Mouse (Mus musculus) cortical plate, adult 2 months (tissue): Measurements from ENCODE around the gene Sf1. TPM values are rescaled to one million over a fixed set of nuclear protein-coding genes. Genes with fewer than 3 reads are reported as not detected.

Experiments used
- H3K27ac ChIP-seq: fragments of 200-500 bp; 2 replicates; pipeline ENCODE4 v1.5.1; 2012; ENCODE audit warnings: low read length, control low read depth, inconsistent platforms; ENCODE audit not compliant: insufficient read depth
- H3K4me1 ChIP-seq: fragments of 200-500 bp; 2 replicates; pipeline ENCODE4 v1.6.1; 2011; ENCODE audit warnings: low read length; ENCODE audit not compliant: control insufficient read depth, insufficient read depth
- H3K4me3 ChIP-seq: fragments of 200-500 bp; 2 replicates; pipeline ENCODE4 v1.5.1; 2011; ENCODE audit warnings: mild to moderate bottlenecking, low read length, control low read depth; ENCODE audit not compliant: insufficient read depth
- CTCF ChIP-seq: fragments of 200-500 bp; IDR thresholded peaks from 2 replicates; pipeline ENCODE4 v1.5.1; 2011; ENCODE audit warnings: mild to moderate bottlenecking, control low read depth, low read length; ENCODE audit not compliant: insufficient read depth; ENCODE audit errors: extremely low read depth
- POLR2A ChIP-seq: fragments of 200-500 bp; IDR thresholded peaks from 2 replicates; pipeline ENCODE4 v1.6.1; 2011; ENCODE audit warnings: mild to moderate bottlenecking, low read length, control low read depth; ENCODE audit not compliant: insufficient read depth; ENCODE audit errors: extremely low read depth
- polyA plus RNA-seq: library from polyadenylated mRNA; depleted of rRNA; stranded (reverse); fragments of >200 nt; gene quantifications from 2 replicates; pipeline ENCODE4 v1.2.3, GENCODE M21; 2012; rRNA removed

The Sf1 gene
- polyA plus RNA-seq, 1 experiment, result 145 TPM

DNA sequence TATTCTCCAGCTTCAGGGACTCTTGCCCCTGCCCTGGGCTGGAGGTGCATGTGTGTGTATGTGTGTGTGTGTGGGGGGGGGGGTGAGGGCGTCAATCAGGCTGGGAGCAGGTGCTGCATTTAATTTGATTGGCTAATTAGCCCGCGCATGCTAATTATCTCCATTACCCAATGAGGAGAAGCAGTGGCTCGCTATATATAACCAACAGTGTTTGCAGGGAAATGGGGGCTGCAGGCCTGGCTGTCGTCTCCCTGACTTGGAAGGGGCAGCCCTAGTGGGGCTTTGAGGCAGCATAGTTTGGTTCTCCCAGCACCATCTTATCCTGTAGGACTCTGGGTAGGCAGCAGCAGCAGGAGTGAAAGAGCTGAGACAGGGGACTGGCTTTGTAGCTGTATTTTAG is 62.1 kb downstream of the Sf1 start:
- TF ChIP-seq POLR2A, result no peak
- TF ChIP-seq CTCF, result no peak
- H3K4me3 ChIP-seq, result no peak overlapping the region
- H3K27ac ChIP-seq, result no peak overlapping the region
- peaks cover 23% of the 10 kb centered on the region for H3K4me1 ChIP-seq

DNA sequence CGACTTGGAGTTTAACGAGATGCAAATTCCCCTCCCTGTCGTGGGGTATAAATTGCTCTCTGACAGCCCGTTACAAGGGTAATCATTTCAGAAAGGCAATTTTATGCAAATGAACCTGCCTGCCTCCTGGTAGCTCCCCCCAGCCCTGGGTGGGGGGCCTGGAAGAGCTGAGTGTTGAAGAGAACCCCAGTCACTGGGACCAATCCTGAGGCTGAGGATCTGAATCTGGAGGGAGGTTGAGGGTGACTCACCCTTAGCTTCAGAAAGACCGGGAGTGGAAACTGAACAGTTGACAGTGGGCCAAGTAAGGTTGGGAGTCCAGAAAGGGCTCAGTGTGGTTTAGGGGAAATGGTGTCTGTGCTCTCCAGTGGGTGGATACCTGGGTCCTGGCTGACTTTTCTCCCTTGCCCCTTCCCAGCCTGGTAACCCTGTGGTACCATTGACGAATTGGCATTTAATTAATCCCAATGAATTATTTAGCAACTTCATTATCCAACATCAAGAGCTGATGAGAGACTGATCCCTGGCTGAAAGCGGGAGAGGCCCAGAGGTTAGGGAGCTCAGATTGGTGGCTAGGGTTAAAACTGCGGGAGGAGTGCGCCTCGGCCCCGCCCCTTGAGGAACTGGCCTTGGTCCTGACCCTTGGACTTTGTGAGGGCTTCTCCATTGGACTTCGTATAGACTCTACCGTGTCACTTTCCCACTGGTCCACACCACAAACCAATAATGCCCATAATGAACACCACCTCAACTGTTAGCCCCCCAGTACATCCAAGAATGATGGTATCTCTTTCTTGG is 63.4 kb downstream of the Sf1 start:
- Histone ChIP-seq H3K4me3 (no peak overlapping the region), H3K27ac (no peak overlapping the region)
- TF ChIP-seq CTCF (no peak), POLR2A (no peak)

More for the DNA sequence above, 63.4 kb downstream of the Sf1 start:
- peaks cover 17% of the 10 kb centered on the region for H3K4me1 ChIP-seq

Other genes starting within 250 kb of the Sf1 start
- gene Sac3d1, start 245.0 kb upstream of the Sf1 start, polyA plus RNA-seq, result 31.8 and 35.1 TPM in 2 replicates
- 63.8 and 68.9 TPM in 2 replicates for gene Snx15, start 235.4 kb upstream of the Sf1 start, polyA plus RNA-seq
- gene Batf2, start 222.7 kb upstream of the Sf1 start, polyA plus RNA-seq, result 0.50 and 0.57 TPM in 2 replicates
- gene Arl2, start 222.1 kb upstream of the Sf1 start, polyA plus RNA-seq, result 123 and 135 TPM in 2 replicates
- gene Majin, start 179.3 kb upstream of the Sf1 start, polyA plus RNA-seq, result 0.09 and 0.23 TPM in 2 replicates
- gene Gpha2, start 137.3 kb upstream of the Sf1 start, polyA plus RNA-seq, result 0.21 TPM in 1 of 2 replicates, not detected in the other
- gene Ppp2r5b, start 127.8 kb upstream of the Sf1 start, polyA plus RNA-seq, result 154 and 160 TPM in 2 replicates
- gene Atg2a, start 122.0 kb upstream of the Sf1 start, polyA plus RNA-seq, result 28.9 and 31.0 TPM in 2 replicates
- 48.2 and 49.2 TPM in 2 replicates for gene Ehd1, start 87.0 kb upstream of the Sf1 start, polyA plus RNA-seq
- 2.1 and 2.4 TPM in 2 replicates for gene Cdc42bpg, start 57.2 kb upstream of the Sf1 start, polyA plus RNA-seq
- 75.2 and 76.5 TPM in 2 replicates for gene Men1, start 28.7 kb upstream of the Sf1 start, polyA plus RNA-seq
- 237 and 248 TPM in 2 replicates for gene Map4k2, start 22.6 kb upstream of the Sf1 start, polyA plus RNA-seq
- 40.9 and 46.2 TPM in 2 replicates for gene Pygm, start 20.7 kb downstream of the Sf1 start, polyA plus RNA-seq
- 52.5 and 78.6 TPM in 2 replicates for gene Rasgrp2, start 35.6 kb downstream of the Sf1 start, polyA plus RNA-seq
- 279 and 288 TPM in 2 replicates for gene Nrxn2, start 55.0 kb downstream of the Sf1 start, polyA plus RNA-seq
- 0.15 and 0.38 TPM in 2 replicates for gene Slc22a12, start 179.3 kb downstream of the Sf1 start, polyA plus RNA-seq